Mouse (Mus musculus): Measurements from ENCODE around the gene Abhd16b. TPM values are rescaled to one million over a fixed set of nuclear protein-coding genes. Genes with fewer than 3 reads are reported as not detected.

Abhd16b gene
- not detected for total RNA-seq (2021)
- long read RNA-seq, experiment 1: 0 reads
- long read RNA-seq, experiment 2: 0 reads

GRCm38 (mm10) chr2:181493156-181493927 lies at the start of gene Abhd16b:
Gene Abhd16b (plus strand): TSS chr2:181493206.
- DNase-seq: no peak

- no peak for DNase-seq
Measured at GRCm38 (mm10) chr2:181452181-181452580, 40.8 kb upstream of the Abhd16b start.

- no peak for DNase-seq
Measured at GRCm38 (mm10) chr2:181453274-181453673, 39.7 kb upstream of the Abhd16b start.

GRCm38 (mm10) chr2:181455899-181456298 lies 37.1 kb upstream of the Abhd16b start:
- peak in 1 of 2 experiments; percentile 32 for DNase-seq

- DNase-seq: peak; percentile 31 to 52
Measured at GRCm38 (mm10) chr2:181457831-181458230, 35.2 kb upstream of the Abhd16b start.

GRCm38 (mm10) chr2:181458411-181459152 lies 34.4 kb upstream of the Abhd16b start:
- DNase-seq: peak; percentile 51 to 67

GRCm38 (mm10) chr2:181459153-181459672 lies 33.8 kb upstream of the Abhd16b start, which contains the start of gene Zbtb46:
Gene Zbtb46 (minus strand): TSS chr2:181459426.
- peak; percentile 94 to 98 for DNase-seq

GRCm38 (mm10) chr2:181459673-181460621 lies 33.1 kb upstream of the Abhd16b start:
- peak; percentile 71 to 76 for DNase-seq

- DNase-seq: no peak
Measured at GRCm38 (mm10) chr2:181461536-181462100, 31.4 kb upstream of the Abhd16b start.

- DNase-seq: no peak
Measured at GRCm38 (mm10) chr2:181462604-181463003, 30.4 kb upstream of the Abhd16b start.

GRCm38 (mm10) chr2:181463008-181463738 lies 29.8 kb upstream of the Abhd16b start:
- DNase-seq: peak; percentile 77 to 79

GRCm38 (mm10) chr2:181465423-181465822 lies 27.6 kb upstream of the Abhd16b start:
- no peak for DNase-seq

GRCm38 (mm10) chr2:181470285-181470684 lies 22.7 kb upstream of the Abhd16b start:
- peak; percentile 27 to 51 for DNase-seq

GRCm38 (mm10) chr2:181471246-181471645 lies 21.8 kb upstream of the Abhd16b start:
- peak; percentile 44 to 74 for DNase-seq

- DNase-seq: peak in 1 of 2 experiments; percentile 47
Measured at GRCm38 (mm10) chr2:181472256-181472827, 20.7 kb upstream of the Abhd16b start.

- DNase-seq: no peak
Measured at GRCm38 (mm10) chr2:181483120-181483519, 9.9 kb upstream of the Abhd16b start.

- DNase-seq: peak; percentile 61 to 66
Measured at GRCm38 (mm10) chr2:181483562-181484318, 9.3 kb upstream of the Abhd16b start.

- DNase-seq: peak in 1 of 2 experiments; percentile 42
Measured at GRCm38 (mm10) chr2:181484456-181485233, 8.4 kb upstream of the Abhd16b start.
